Mouse (Mus musculus): ENCODE data around the gene Tecpr2.

Gene Tecpr2

DNA sequence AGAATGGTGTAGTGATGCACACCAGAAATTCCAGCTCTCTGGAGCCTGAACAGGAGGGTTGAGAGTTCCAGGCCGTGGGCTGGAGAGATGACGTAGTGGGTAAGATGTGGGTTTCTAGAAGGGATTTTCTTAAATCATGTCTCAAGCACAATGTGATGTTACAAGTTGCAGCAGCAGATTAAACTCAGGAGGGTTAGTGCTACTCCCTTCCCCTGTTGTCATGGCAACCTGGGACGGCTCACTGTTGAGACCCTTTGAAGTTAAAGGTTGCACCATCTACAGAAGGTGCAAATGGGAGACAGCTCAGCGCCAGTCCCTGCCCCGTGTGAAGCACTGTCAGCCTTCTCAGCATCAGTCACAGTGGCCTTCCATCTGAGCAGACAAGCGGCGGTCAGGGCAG, 27.8 kb upstream of the Tecpr2 start:
- in situ Hi-C loops (cut with MboI, MseI) = no loop called here

DNA sequence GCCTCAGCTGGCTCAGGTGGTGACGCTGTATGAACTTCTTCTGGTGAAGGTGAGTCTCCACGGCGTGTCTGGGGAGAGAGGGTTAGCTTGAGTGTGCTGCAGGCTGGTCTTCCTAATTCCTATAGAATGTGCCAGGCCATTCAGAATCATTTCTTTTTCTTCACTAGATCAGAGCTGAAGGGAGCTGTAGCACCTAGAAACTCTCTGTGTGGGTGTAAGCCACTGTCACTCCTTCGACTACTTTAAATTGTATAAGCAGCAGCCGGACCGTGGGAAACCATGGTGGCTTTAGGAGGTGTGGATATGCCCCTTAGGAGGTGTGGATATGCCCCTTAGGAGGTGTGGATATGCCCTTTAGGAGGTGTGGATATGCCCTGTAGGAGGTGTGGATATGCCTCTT, 25.1 kb upstream of the Tecpr2 start:
- in situ Hi-C loops (cut with MboI, MseI) = no loop called here

DNA sequence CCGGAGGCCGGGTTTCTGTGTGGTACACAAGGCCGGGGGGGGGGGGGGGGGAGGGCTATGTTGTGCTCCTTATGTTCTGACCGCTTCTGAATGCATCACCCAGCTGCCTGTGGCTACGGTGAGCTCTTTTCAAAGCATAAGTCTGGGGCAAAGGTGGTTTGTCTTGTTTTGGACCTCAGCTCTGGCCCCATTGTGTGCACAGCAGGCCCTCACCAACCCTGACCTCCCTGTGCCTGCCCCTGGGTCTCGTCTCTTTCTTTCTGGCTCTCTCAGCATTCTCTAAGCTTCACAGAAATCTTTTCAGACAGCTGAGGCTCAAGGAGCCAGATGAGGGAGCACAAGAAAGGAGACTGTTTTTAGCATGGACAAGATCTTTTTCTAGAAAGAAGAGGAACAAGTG, 23.5 kb upstream of the Tecpr2 start:
- in situ Hi-C loops (cut with MboI, MseI) = no loop called here

DNA sequence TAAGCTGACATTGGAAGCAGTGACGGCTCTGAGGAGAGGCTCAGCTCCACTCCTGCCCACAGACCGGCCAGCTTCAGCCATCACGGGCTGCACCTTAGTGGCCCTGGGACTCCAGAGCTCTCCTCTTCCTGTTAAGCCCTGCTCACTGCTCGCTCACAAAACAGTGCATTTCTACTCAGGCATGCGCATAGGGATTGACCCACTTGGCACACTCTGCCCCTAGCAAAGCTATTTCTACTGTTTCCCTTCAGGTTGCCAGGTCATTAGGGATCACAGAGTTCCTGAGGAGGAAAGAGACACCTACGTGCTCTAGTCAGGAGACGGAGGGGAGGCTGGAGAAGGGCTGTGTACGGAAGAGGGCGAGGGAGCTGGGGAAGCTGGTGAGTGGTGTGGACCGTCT, 23.1 kb upstream of the Tecpr2 start:
- in situ Hi-C loops (cut with MboI, MseI) = no loop called here

DNA sequence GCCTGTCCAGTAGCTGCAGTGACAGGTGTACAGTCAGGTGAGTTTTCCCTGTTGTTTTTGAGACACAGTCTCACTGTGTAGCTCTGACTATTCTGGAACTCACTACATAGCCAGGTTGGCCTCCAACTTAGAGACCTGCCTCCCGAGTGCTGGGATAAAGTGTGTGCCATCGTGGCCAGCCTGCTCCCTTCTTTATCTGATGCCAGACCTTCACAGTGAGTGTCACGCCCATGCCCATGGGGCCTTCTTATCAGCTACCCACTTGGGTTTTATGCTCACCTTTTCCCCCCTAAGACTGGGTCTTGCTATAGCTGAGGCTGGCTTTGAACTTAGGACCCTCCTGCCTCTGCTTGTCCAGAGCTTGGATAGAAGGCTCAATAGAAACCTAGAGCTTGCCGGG, 19.0 kb upstream of the Tecpr2 start:
- in situ Hi-C loops (cut with MboI, MseI) = no loop called here

DNA sequence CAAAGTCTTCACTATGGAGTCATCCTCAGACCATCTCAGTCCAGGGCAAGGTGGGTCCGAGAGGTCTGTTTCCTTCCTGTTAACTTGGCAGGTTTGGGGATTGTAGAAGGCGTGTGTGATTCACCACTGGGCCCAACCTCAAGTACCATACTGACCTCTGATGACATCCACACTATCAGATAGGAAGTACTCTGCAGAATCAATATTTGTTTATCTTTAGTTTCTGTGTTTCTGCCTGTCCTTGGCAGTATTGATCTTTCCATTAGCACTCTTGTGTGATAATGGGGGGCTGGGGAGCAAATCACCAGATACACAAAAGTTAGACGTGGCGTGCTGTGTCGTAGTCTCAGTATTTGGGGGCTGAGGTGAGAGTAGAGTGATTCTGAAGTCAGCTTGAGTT, 17.8 kb upstream of the Tecpr2 start:
- in situ Hi-C loops (cut with MboI, MseI) = no loop called here

DNA sequence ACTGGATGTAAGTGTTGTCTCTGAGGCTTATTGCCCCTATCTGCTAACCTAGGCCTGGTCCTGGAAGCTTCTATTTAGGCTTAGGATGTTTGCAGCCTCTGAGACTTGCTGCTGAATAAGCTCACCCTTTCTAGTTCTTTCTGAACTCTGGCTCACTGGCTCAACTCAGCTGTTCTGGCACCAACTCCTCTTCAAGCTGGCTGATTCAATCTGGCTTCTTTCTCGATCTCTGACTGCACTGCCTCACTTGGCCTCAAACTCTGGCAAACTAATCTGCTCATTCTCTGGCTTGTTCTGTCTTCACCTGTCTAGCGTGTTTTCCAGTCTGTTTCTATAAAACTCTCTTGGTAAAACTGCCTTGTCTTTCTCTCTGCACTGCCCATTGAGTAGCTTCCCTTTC, 13.7 kb upstream of the Tecpr2 start:
- in situ Hi-C loops (cut with MboI, MseI) = no loop called here

DNA sequence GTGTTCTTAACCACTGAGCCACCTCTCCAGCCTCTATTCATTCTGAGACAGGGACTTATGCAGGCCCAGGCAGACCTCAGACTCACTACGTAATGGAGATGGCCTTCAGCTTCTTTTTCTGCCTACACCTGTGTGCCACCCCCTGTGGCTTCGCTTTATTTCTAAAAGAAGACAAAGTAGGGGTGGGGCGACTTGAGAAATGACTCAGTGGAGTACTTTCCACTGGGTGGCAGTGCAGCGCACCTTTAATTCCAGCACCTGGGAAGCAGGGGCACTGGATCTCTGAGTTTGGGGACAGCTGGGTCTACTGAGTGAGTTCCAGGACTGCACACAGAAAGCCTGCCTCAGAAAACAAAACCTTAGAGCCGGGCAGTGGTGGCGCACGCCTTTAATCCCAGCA, 6.8 kb upstream of the Tecpr2 start:
- in situ Hi-C loops (cut with MboI, MseI) = no loop called here

DNA sequence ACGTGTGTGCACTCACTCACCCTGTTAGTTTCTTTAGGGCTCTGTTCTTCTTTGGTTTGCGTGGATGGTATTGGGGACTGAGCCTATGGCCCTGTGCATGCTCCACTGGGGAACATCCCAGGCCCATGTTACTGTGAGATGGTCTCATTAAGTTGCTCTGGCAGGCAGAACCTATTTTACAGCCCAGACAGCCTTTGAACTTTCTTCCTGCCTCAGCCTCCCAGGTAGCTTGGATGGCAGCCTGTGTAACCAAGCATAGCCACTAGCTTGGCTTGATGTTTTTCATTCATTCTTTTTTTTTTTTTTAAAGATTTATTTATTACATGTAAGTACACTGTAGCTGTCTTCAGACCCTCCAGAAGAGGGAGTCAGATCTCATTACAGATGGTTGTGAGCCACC, 3.8 kb upstream of the Tecpr2 start:
- in situ Hi-C loops (cut with MboI, MseI) = no loop called here

DNA sequence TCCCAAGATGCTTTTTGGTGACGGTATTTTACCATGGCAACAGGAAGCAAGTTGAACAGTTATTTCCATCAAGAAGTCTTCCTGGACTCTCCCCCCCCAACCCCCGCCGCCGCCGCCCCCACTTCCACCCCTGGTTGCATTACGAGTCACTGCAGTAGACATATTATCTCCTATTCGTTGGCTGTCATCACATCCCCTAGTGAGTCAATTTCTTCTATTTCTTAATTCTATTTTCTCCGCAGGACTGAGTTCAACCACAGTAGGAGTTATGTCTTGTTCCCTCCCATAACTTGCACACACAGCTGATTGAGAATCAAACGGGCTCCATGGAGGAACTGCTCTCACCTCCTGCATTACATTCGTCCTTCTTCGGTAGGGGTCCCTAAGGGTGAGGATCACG, 958 bp upstream of the Tecpr2 start:
- in situ Hi-C loops (cut with MboI, MseI) = no loop called here

DNA sequence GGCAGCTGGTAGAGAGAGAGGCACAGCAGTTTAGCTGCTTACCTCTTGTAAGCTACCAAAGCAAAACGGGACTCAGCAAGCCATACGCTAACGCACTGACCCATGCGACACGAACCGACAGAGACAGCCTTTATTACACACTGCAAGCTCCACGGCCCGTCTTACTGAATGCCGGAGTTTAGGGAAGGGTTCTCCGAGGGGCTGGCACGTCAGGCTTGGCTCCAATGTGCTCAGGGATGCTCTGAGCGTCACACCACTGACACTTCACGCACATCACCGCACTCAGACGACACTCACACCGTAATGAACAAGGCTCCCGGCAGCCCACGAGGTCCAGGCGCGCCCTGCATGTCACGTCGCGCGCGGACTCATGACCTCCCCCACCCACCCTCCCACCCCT, 458 bp upstream of the Tecpr2 start:
- in situ Hi-C loops (cut with MboI, MseI) = no loop called here

DNA sequence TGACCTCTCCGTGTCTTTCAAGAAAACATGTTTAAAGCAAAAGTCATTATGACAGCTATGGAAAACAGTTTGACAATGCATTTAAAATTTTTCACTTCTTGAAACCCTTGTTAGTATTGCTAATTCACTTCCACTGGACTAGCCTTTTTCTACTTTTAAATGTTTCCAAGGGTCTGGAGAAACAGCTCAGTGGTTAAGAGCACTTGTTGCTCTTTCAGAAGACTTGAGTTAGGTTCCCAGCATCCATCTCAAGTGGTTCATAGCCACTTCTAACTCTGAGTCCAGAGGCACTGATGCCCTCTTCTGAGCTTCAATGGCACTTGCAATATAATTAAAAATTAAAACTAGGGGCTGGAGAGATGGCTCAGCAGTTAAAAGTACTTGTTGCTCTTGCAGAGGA, 2.8 kb downstream of the Tecpr2 start:
- in situ Hi-C loops (cut with MboI, MseI) = no loop called here

DNA sequence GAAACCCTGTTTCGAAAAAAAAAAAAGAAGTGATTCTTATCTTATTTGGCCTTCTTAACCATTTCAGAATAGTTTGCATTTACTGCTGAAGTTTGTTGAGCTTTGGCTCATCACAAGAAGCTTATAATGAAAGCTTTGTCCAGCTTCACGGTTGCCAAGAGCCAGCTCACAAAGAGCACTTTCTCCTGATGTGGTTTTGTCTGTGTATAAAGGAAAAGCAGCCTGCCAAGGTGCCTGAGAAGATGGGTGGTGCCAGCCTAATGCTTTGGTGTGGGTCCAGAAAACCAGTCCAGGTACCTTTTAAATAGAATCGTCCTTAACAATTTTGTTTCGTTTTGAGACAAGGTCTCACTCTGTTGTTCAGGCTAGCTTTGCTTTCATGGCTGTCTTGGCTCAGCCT, 13.0 kb downstream of the Tecpr2 start:
- in situ Hi-C loops (cut with MboI, MseI) = no loop called here

DNA sequence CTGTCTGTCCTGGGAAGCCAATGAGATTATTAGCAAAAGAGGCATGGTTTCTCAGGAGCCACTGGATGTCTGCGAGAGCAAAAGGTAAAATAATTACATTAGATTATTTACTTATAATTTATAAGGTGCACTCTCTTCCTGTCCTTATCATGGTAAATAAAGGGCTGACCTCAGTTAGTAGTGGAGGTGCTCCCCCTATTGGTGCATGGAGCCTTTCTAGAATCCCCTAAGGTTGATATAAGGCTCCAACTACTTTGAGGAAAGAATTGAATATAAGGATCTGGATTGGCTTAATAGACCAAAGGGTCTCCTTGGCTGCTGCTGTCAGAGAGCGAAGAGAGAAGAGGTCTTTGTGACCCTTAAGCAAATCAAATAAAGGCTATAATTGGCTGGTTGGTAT, 14.5 kb downstream of the Tecpr2 start:
- in situ Hi-C loops (cut with MboI, MseI) = no loop called here

DNA sequence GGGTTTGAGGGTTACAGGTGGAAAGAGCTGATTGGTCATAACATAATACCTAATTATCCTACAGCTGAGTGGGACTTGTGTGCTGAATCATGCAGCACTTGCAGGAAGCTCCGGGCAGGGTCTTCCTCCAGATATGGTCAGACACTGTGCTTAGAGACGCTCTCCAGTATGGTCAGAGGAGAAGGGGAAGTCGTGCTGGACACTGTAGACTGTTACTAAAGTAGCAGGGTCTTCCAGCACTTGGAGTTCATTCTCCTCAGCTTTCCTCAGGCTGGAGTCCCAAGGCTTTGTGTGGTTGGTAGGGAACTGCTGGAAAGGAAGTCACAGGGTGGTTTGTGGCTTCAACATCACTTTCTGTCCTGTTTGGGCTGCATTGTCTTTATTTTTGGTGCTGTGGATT, 18.8 kb downstream of the Tecpr2 start:
- in situ Hi-C loops (cut with MboI, MseI) = no loop called here

DNA sequence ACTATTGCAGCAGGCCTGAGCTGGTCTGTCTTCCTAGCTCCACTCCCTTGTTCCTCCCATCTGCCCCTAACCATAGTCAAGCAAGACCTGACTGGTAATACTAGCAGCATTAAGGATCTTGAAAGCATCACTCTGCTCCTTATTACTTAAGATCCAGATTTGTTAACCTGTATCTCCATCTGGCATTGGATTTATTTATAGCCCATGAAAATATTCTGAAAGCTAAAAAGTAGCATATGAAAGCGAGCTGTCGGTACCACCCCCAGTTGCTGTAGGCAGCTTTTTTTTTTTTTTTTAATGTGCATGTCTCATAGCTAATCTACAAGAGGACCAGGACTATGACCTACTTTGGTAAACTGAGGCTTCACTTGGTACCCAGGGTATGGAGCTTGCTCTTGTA, 20.9 kb downstream of the Tecpr2 start:
- in situ Hi-C loops (cut with MboI, MseI) = no loop called here

DNA sequence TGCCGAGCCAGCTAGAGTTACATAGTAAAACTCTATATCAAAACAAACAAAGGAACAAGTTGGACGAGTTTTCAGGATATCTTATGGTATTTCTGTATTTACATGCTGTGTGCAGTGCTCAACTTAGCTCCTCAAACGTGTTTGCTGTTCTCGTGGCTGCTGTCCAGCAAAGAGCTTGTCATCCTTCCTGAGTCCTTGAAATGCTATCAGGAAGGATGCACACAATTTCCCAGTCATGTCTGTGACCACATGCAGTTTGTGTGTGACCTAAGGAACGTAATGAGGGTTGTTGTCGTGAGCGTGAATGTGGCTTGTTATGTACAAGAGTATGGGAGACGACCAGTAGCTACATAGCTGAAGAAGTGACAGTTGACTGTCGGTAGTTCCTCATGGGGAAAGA, 26.7 kb downstream of the Tecpr2 start:
- in situ Hi-C loops (cut with MboI, MseI) = no loop called here

DNA sequence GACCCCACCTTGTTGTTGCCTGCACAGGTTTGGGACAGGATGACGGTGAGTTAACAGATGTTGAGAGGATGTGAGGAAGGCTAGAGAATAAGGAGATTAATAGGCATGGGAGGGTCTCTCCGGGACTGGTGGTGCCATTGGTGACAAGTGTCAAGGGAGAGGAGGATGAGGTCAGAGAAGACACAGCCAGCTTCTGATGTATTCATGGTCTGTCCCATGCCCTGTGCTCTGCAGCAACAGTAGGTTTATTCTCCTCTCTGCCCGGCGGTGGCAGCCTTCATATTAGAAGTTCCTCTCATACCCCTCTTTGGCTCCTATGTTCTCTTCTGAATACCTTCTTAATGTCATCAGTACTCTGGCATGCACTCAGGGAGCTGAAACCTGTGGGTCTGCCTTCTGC, 31.2 kb downstream of the Tecpr2 start:
- in situ Hi-C loops (cut with MboI, MseI) = no loop called here

DNA sequence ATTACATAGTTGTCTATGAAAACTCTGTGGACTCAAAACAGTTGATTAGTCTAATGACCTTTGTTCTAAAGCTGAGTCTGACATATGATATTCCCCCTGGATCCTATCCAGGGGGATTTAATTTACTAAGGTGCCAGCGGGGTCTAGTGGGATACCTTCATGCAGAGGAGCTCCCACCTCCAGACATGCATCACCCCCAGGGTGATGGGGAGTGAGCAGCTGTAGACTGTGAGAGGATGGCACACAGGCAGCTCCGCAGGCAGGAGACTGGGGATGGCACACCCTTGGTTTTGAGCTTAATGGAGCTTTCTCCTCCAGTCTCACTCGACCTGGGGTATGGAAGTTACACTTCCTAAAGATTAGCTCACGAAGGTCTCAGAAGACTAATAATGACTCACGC, 32.5 kb downstream of the Tecpr2 start:
- in situ Hi-C loops (cut with MboI, MseI) = no loop called here

DNA sequence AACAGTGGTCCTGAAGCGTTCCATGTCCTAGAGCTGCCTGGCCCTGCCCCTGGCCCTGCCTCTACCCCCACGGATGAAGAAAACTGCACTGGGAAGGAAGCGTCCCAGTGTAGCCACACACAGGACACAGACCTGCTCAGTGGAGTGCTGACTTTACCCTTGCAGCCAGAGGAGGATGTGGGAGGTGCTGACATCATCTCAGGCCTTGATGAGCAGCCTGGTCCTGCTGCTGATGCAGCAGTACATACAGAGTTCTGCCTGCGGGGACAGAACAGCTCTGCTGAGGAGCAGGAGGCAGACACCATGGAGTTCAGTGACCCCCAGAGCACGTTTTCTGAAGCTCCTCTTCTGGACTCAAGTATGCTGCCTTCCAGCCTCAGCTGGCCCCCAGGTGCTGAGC, 43.8 kb downstream of the Tecpr2 start:
- in situ Hi-C loops (cut with MboI, MseI) = no loop called here

DNA sequence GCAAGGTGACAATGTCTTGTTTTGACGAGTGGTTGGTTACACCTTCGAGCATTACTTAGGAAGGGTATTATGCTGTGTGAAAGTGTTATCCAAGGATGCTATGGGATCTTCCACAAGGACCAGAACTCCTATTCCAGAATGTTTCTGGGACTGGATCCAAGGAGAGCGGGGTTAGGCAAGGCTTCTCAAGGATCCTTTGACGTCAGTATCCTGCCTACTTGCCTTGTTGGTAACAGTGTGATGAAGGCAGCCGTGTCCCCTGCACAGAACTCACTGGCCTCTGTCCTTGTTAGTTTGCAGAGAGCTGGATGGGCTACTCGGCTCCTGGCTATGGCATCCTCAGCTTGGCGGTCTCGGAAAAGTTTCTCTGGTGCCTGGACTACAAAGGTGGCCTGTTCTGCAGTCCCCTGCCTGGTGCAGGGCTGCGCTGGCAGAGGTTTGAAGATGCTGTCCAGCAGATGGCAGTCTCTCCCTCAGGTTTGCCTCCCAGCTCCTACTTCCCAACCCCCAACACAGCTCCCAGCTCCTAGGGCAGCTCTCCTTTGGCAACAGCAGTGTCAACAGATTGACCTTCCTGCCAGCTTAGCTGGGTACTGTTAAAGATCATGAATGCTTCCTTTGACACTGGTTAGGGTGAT, 47.0 kb downstream of the Tecpr2 start:
- in situ Hi-C loops (cut with MboI, MseI) = no loop called here

DNA sequence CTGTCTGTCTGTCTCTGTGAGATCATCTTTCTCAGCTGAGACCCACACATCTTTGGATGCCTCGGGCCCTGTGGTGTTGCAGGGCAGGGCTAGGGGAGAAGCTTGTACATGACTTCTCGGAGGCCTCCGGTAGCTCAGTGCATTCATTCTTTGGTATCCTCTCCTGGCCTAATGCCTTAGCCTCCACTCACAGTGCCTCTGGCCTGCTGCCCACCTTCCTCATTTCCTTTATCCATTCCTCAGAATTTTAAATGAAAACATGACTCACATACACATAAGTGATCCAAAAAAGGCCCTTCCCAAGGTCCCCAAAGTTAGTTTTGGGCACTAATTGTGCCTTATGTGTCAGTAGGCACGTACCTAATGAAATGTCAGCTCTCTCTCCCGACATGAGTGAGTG, 48.4 kb downstream of the Tecpr2 start:
- in situ Hi-C loops (cut with MboI, MseI) = no loop called here

DNA sequence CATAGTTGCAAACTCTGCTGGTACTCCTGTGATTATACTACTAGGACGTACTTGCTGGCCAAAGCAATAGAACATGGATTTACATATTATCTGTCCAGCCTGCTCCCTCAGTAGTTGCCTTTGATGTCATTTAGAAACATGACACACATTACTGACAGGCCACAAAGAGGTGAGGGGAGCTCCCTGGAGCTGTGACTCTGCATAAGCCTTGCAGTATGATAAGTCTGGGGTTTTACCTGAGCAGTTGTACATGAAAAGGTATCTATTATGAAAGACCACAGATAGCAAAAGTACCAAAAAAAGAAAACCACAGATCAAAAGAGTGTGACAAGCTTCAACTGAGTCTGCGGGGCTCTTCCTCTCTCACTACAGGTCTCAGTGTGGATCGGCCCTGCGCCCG, 50.3 kb downstream of the Tecpr2 start:
- in situ Hi-C loops (cut with MboI, MseI) = no loop called here

DNA sequence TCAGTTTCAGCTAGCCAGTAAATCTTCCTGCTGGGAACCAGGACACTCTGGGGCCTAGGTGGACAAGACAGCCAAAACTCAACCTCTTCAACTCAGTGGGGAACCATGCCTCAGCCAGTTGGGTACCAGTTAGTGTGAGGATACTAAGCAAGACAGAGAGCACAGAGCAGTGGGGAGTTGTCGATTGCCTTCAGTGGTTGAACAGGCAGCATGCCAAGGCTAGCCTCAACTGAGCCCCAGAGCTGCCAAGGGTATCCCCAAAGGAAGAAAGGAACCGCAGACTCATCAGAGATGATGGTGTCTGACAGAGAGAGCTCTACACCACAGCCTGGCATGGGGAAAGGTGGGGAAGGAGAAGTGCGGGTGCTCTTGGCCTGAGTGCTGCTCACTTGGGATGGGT, 51.8 kb downstream of the Tecpr2 start:
- in situ Hi-C loops (cut with MboI, MseI) = no loop called here

DNA sequence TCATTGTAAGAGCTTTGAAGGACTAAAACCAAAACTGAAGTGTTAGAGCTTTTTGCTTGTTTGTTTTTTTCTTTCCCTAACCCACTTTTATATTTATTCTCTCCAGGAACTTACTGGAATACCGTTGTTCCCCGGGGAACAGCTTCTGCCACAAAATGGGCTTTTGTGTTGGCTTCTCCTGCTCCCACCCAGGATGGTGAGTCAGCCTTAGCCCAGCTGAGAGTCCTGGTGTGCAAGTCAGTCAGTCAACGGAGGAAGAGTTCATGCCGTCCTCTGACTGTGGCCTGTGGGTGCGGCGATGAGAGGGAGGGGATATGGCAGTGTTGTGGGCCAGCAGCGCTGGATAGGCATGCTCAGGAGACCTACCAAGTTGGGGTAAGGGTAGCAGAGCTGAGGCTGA, 57.2 kb downstream of the Tecpr2 start:
- in situ Hi-C loops (cut with MboI, MseI) = no loop called here
